Mouse (Mus musculus) small intestine, adult 2 months (tissue): ENCODE measurements around the gene Gm12216.

Source experiments
- CTCF ChIP-seq: fragments of 200-500 bp; IDR thresholded peaks from 2 replicates; pipeline ENCODE4 v1.5.1; 2012; ENCODE audit warnings: low read depth, mild to moderate bottlenecking, control low read depth, inconsistent platforms, low read length, moderate library complexity, mixed read lengths; ENCODE audit not compliant: insufficient replicate concordance, insufficient read length; ENCODE audit errors: extremely low read depth
- POLR2A ChIP-seq: fragments of 200-500 bp; IDR thresholded peaks from 2 replicates; pipeline ENCODE4 v1.6.1; 2012; ENCODE audit warnings: low read depth, mild to moderate bottlenecking, control low read depth, inconsistent platforms, low read length, moderate library complexity

GRCm38 (mm10) chr11:53891505-53892451 lies 32.7 kb upstream of the Gm12216 start, which contains the start of gene Slc22a5:
- no peak for TF ChIP-seq CTCF
- TF ChIP-seq POLR2A: peak; percentile 97
